Mouse (Mus musculus) spleen, adult 2 months (tissue): ENCODE data around the gene Fam133b. TPM values are rescaled to one million over a fixed set of nuclear protein-coding genes. Genes with fewer than 3 reads are reported as not detected.
"Not testable (repeated sequence)": the region's sequence is repeated elsewhere in the genome, so short reads cannot be mapped to it uniquely, and the experiment has no call there.

Experiments used
- DNase-seq, 2 experiments: peaks; one replicate each; pipeline versions ENCODE4 v3.0.0 to v3.0.0-alpha.2; 2012 to 2021; ENCODE audit warnings: low spot score in 2 of 2, low read depth in 1 of 2
- H3K27ac ChIP-seq: fragments of 200-500 bp; 2 replicates; pipeline ENCODE4 v1.5.1; 2012; ENCODE audit warnings: low read length, inconsistent platforms; ENCODE audit not compliant: insufficient read depth
- H3K27me3 ChIP-seq: fragments of 200-500 bp; 2 replicates; pipeline ENCODE4 v1.6.1; 2012; ENCODE audit warnings: mild to moderate bottlenecking, moderate library complexity, low read length, inconsistent platforms; ENCODE audit not compliant: control insufficient read depth, insufficient read depth
- H3K36me3 ChIP-seq: fragments of 200-500 bp; 2 replicates; pipeline ENCODE4 v1.6.1; 2012; ENCODE audit warnings: mild to moderate bottlenecking, low read length, inconsistent platforms; ENCODE audit not compliant: control insufficient read depth, insufficient read depth
- H3K4me1 ChIP-seq: fragments of 200-500 bp; 2 replicates; pipeline ENCODE4 v1.6.1; 2011; ENCODE audit warnings: inconsistent platforms; ENCODE audit not compliant: control insufficient read depth, insufficient read depth, insufficient read length
- H3K4me3 ChIP-seq: fragments of 200-500 bp; 2 replicates; pipeline ENCODE4 v1.5.1; 2011; ENCODE audit warnings: mild to moderate bottlenecking, inconsistent platforms; ENCODE audit not compliant: insufficient read depth, insufficient read length; ENCODE audit errors: extremely low read depth
- CTCF ChIP-seq: fragments of 200-500 bp; IDR thresholded peaks from 2 replicates; pipeline ENCODE4 v1.5.1; 2011; ENCODE audit warnings: mild to moderate bottlenecking, inconsistent platforms; ENCODE audit not compliant: insufficient read depth, insufficient read length, insufficient replicate concordance; ENCODE audit errors: extremely low read depth
- POLR2A ChIP-seq: fragments of 200-500 bp; IDR thresholded peaks from 2 replicates; pipeline ENCODE4 v1.6.1; 2011; ENCODE audit warnings: low read depth, low read length, inconsistent platforms
- WGBS: fragments of 180-500 bp; shearing (Covaris S2); methylation state at CpG from one replicate; pipeline ENCODE4 v1.1.7; 2018; 5-methylcytosine and 5-hydroxymethylcytosine counted together
- polyA plus RNA-seq: library from polyadenylated mRNA; depleted of rRNA; stranded (reverse); fragments of >200 nt; gene quantifications from 2 replicates; pipeline ENCODE4 v1.2.3, GENCODE M21; 2012; rRNA removed

Gene Fam133b
- polyA plus RNA-seq, 1 experiment: 4.7 TPM

DNA sequence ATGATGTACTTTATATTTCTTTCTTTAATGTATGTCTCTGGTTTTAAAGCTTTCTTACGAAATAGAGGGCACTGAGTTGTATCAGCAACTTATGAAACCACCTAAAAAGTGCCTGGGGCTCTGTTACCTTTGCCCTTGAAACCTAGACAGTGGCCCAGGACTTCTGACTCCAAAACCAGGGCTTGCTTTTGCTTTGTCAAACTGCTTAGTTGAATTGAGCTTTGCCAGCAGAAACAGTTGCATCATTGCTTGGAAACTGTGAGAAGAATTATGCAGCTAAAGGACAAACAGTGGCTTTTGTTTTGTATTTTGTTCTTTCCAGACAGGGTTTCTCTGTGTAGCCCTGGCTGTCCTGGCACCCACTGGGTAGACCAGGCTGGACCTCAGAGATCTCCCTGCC is 56.7 kb downstream of the Fam133b start:
- Histone ChIP-seq H3K27me3 (no peaks in the 10 kb centered on the region), H3K36me3 (peaks cover 3% of the 10 kb centered on the region), H3K27ac (no peak overlapping the region), H3K4me3 (no peak overlapping the region), H3K4me1 (no peaks in the 10 kb centered on the region)
- WGBS: 82% methylated on average over 1 of the region's 1 CpGs
- TF ChIP-seq POLR2A (no peak), CTCF (no peak)
- DNase-seq: no peak

DNA sequence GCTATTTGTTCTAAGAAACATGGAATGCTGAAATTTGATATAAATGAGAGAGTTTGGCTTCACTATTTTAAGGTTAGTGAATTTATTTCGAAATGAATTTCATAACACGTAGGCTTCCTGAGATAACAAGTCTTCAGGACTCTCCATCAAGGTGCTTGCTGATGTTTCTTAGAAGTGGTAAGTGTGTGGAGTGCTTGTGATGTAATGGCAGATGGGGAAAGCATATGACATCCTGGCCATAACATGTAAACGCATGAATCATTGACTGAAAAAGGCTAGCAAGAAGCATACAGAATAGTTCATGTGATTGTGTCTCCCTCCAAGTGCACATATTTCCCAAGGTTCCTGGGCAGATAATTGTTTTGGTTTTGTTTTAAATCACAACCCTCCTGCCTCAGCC is 57.2 kb downstream of the Fam133b start:
- Histone ChIP-seq H3K36me3 (peaks cover 5% of the 10 kb centered on the region), H3K4me3 (no peak overlapping the region), H3K27me3 (no peaks in the 10 kb centered on the region), H3K4me1 (no peaks in the 10 kb centered on the region), H3K27ac (no peak overlapping the region)
- no peak for DNase-seq
- TF ChIP-seq CTCF (no peak), POLR2A (no peak)
- WGBS: 90% methylated on average over 3 of the region's 3 CpGs

DNA sequence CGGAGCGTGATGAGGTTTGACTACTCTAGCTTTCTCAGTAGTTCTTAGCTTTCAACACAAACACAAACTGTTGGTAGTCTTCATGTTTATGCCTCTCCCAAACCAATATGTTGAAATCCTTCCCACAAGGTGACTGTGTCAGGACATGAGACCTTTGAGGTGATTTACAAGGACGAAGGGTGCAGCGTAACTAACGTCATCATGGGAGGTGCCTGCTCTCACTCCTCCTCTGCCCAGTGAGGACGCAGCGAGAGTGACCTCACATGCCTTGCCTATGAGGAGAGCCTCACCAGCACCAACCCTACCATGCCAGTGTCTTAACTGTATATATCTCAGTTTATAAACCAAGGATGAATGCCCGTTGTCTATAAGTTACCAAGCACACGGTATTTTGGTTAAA is 63.5 kb downstream of the Fam133b start:
- Histone ChIP-seq H3K27me3 (no peaks in the 10 kb centered on the region), H3K36me3 (peaks cover 17% of the 10 kb centered on the region), H3K4me3 (no peak overlapping the region), H3K4me1 (no peaks in the 10 kb centered on the region), H3K27ac (no peak overlapping the region)
- TF ChIP-seq POLR2A: no peak
- TF ChIP-seq CTCF: no peak
- no peak for DNase-seq
- WGBS: 95% methylated on average over 9 of the region's 9 CpGs

GRCm38 (mm10) chr5:3609241-3609640 is 65.6 kb downstream of the Fam133b start:
- peaks cover 17% of the 10 kb centered on the region for H3K36me3 ChIP-seq

GRCm38 (mm10) chr5:3611835-3612234 is 68.2 kb downstream of the Fam133b start:
- H3K27ac ChIP-seq, H3K4me1 ChIP-seq, H3K4me3 ChIP-seq, DNase-seq, H3K27me3 ChIP-seq, H3K36me3 ChIP-seq: not testable (repeated sequence)
- 96% methylated on average over 2 of the region's 2 CpGs for WGBS

More at GRCm38 (mm10) chr5:3609241-3609640, 65.6 kb downstream of the Fam133b start:
- TF ChIP-seq CTCF (no peak), POLR2A (no peak)
- WGBS: 94% methylated on average over 7 of the region's 7 CpGs
- Histone ChIP-seq H3K4me1 (no peaks in the 10 kb centered on the region), H3K27me3 (no peaks in the 10 kb centered on the region), H3K27ac (no peak overlapping the region), H3K4me3 (no peak overlapping the region)
- no peak for DNase-seq

Other genes with a start within 250 kb of the Fam133b start
- gene Cdk6, start 202.3 kb upstream of the Fam133b start, polyA plus RNA-seq: 9.7 and 14.3 TPM in 2 replicates
- gene 1700109H08Rik, start 27.7 kb downstream of the Fam133b start, polyA plus RNA-seq: 1.5 and 1.6 TPM in 2 replicates
- gene Pex1, start 52.2 kb downstream of the Fam133b start, polyA plus RNA-seq: 3.5 and 3.8 TPM in 2 replicates
- 3.3 and 3.4 TPM in 2 replicates for gene Rbm48, start 52.8 kb downstream of the Fam133b start, polyA plus RNA-seq
- not detected in 2 replicates for gene Tmbim7, start 107.3 kb downstream of the Fam133b start, polyA plus RNA-seq
- 15.8 and 21.6 TPM in 2 replicates for gene Gatad1, start 113.4 kb downstream of the Fam133b start, polyA plus RNA-seq